7 mouse cellular contexts compared by ENCODE assay signal in the genomic region with DNA sequence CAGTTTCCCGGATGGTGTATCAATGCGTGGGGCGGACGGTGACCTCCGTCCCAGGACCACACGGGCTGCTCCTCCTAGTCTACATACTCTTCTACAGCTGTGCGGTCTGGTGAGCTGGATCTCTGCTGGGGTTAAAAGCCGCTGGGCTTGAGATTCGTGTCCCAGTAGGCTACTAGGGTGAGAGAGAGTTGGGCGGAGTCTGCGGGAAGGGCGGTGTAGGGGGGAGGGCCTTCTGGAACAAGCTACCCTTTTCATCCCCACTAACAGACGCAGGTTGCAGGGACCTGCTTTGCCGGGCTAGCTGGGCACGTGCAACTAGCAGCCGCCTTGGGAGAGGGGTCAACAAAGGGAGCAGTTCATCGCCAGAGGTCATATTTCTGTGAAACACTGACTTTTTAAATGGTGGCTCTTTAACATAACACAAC. TPM values are rescaled to one million over a fixed set of nuclear protein-coding genes. Genes with fewer than 3 reads are reported as not detected.
DNase-seq lines count a peak whose midpoint lies in the region; ATAC-seq lines count a peak whose summit lies in the region.

A gene (minus strand): TSS at position 165 of the 425 bp plus-strand sequence.

- ATAC-seq in erythroblast, adult 5-6 weeks (replicated peaks; ENCODE audit: low FRiP score, poor library complexity, severe bottlenecking), result peak; percentile 73
- no peak; the same call in 1 of the 2 replicates for ATAC-seq in hindbrain, embryonic 12.5 days (ENCODE audit: low FRiP score)
- 0 out of 2 replicates have a peak, but pooled peaks have one; percentile 36 for ATAC-seq in limb, embryonic 13.5 days (ENCODE audit: low FRiP score, low read depth)
- ATAC-seq in midbrain, embryonic 11.5 days (ENCODE audit: low FRiP score), result peak; percentile 44; the same call in 1 of the 2 replicates

- H3K4me3 ChIP-seq in hindbrain, embryonic 12.5 days, result peak within 1 kb of the TSS; percentile 22
- peak within 1 kb of the TSS; percentile 36 for H3K4me3 ChIP-seq in limb, embryonic 13.5 days
- peak within 1 kb of the TSS; percentile 23 for H3K4me3 ChIP-seq in midbrain, embryonic 11.5 days (ENCODE audit: low read depth, low read length)

- peaks cover 10% of the 10 kb centered on the region for H3K4me1 ChIP-seq in hindbrain, embryonic 12.5 days
- peaks cover 16% of the 10 kb centered on the region for H3K4me1 ChIP-seq in limb, embryonic 13.5 days
- peaks cover 6% of the 10 kb centered on the region for H3K4me1 ChIP-seq in midbrain, embryonic 11.5 days (ENCODE audit: control insufficient read depth, insufficient read depth, low read length)

- H3K27me3 ChIP-seq in hindbrain, embryonic 12.5 days, result peaks cover 53% of the 10 kb centered on the region
- H3K27me3 ChIP-seq in limb, embryonic 13.5 days, result peaks cover 43% of the 10 kb centered on the region
- peaks cover 32% of the 10 kb centered on the region for H3K27me3 ChIP-seq in midbrain, embryonic 11.5 days (ENCODE audit: control insufficient read depth, insufficient read depth, low read length)

- DNase-seq in adrenal gland, postnatal 25 days, result peak; percentile 48
- peak; percentile 88 for DNase-seq in midbrain, embryonic 11.5 days (ENCODE audit: low spot score, missing footprints)
- DNase-seq in thymus, postnatal 36 days, result peak; percentile 38 to 46
- DNase-seq in frontal cortex, postnatal 14 days (ENCODE audit: low spot score in 2 of 2), result no peak

- WGBS in hindbrain, embryonic 12.5 days, result 2% methylated on average over 17 of the region's 17 CpGs
- 1% methylated on average over 17 of the region's 17 CpGs for WGBS in limb, embryonic 13.5 days
- under 1% methylated on average over 17 of the region's 17 CpGs for WGBS in midbrain, embryonic 11.5 days

- peak within 1 kb of the TSS; percentile 45 for H3K4me2 ChIP-seq in hindbrain, embryonic 12.5 days (replicated peaks)
- H3K4me2 ChIP-seq in limb, embryonic 13.5 days (replicated peaks), result peak within 1 kb of the TSS; percentile 62
- peak within 1 kb of the TSS; percentile 40 for H3K4me2 ChIP-seq in midbrain, embryonic 11.5 days

- H3K9ac ChIP-seq in hindbrain, embryonic 12.5 days, result no peak within 1 kb of the TSS
- peak within 1 kb of the TSS; percentile 14 for H3K9ac ChIP-seq in limb, embryonic 13.5 days
- H3K9ac ChIP-seq in midbrain, embryonic 11.5 days (ENCODE audit: low read length), result peak within 1 kb of the TSS; percentile 1; the same call in 1 of the 2 replicates

- no peak within 1 kb of the TSS for H3K27ac ChIP-seq in hindbrain, embryonic 12.5 days
- H3K27ac ChIP-seq in limb, embryonic 13.5 days, result no peak within 1 kb of the TSS
- H3K27ac ChIP-seq in midbrain, embryonic 11.5 days (ENCODE audit: low read depth, low read length), result no peak within 1 kb of the TSS

- no peaks in the 10 kb centered on the region for H3K9me3 ChIP-seq in hindbrain, embryonic 12.5 days (replicated peaks)
- H3K9me3 ChIP-seq in limb, embryonic 13.5 days, result no peaks in the 10 kb centered on the region
- H3K9me3 ChIP-seq in midbrain, embryonic 11.5 days (ENCODE audit: control insufficient read depth, low read length), result no peaks in the 10 kb centered on the region

- no peaks in the 10 kb centered on the region for H3K36me3 ChIP-seq in hindbrain, embryonic 12.5 days
- no peaks in the 10 kb centered on the region for H3K36me3 ChIP-seq in limb, embryonic 13.5 days
- no peaks in the 10 kb centered on the region for H3K36me3 ChIP-seq in midbrain, embryonic 11.5 days (ENCODE audit: control insufficient read depth, insufficient read depth, low read length)

RNA-seq across cellular contexts. Expression of the gene that starts here (rescaled TPM):
- total RNA-seq in adrenal gland, postnatal 25 days (2021), result 0.58 TPM in 1 of 2 replicates, not detected in the other
- not detected in 2 replicates for total RNA-seq in erythroblast, adult 5-6 weeks (2015; ENCODE audit: low replicate concordance)
- not detected in 2 replicates for total RNA-seq in erythroblast, adult 5-6 weeks (2017; ENCODE audit: low replicate concordance)
- 0.08 TPM in 1 of 2 replicates, not detected in the other for polyA plus RNA-seq in hindbrain, embryonic 12.5 days (2016; fragmentation: Nextera tagmentation; extraction: Ambion mirVana)
- 0.15 and 0.19 TPM in 2 replicates for polyA plus RNA-seq in limb, embryonic 13.5 days (2015; fragmentation: Nextera tagmentation; extraction: Ambion mirVana)
- polyA plus RNA-seq in midbrain, embryonic 11.5 days (2014; fragmentation: Nextera tagmentation; extraction: Ambion mirVana), result 0.14 TPM in 1 of 2 replicates, not detected in the other

Comparison
In these comparisons a context has a peak if more than half of its experiments do, and no peak if none do; other contexts are left out.
1. Peak in DNase-seq in adrenal gland, postnatal 25 days; RNA of the gene not detected or under 1 TPM.
2. Peak in ATAC-seq in erythroblast, adult 5-6 weeks; RNA of the gene not detected or under 1 TPM.
3. Peak in ATAC-seq, H3K4me3 ChIP-seq, H3K9ac ChIP-seq and H3K4me2 ChIP-seq in limb, embryonic 13.5 days; RNA of the gene not detected or under 1 TPM.
4. Peak in DNase-seq, ATAC-seq, H3K4me3 ChIP-seq, H3K9ac ChIP-seq and H3K4me2 ChIP-seq in midbrain, embryonic 11.5 days; RNA of the gene not detected or under 1 TPM.
5. DNase-seq: peak in thymus, postnatal 36 days (2 of 2); none in frontal cortex, postnatal 14 days (0 of 2).
6. Peak in every context shown above with its lines, with median percentiles within 50 percentile points of each other: H3K4me2 ChIP-seq and H3K4me3 ChIP-seq.